Mouse (Mus musculus) lung, embryonic 14.5 days (tissue): ENCODE results near the gene Gm2696. TPM values are rescaled to one million over a fixed set of nuclear protein-coding genes. Genes with fewer than 3 reads are reported as not detected.

Experiments
- ATAC-seq: fragments of 200-750 bp; cut with Nextera tagmentation; 2 replicates; pipeline ENCODE4 v1.8.0; 2017; ENCODE audit warnings: mild to moderate bottlenecking, moderate TSS enrichment, moderate library complexity; ENCODE audit not compliant: insufficient read depth
- DNase-seq: peaks from one replicate; pipeline ENCODE4 v3.0.0-alpha.2; 2015
- H3K27ac ChIP-seq: fragments of 300-500 bp; sonication (generic); 2 replicates; pipeline ENCODE4 v1.5.1; 2014; ENCODE audit warnings: low read depth, mild to moderate bottlenecking, moderate library complexity
- H3K27me3 ChIP-seq: fragments of 300-500 bp; sonication (generic); 2 replicates; pipeline ENCODE4 v1.6.1; 2014; ENCODE audit warnings: low read length, control low read depth; ENCODE audit not compliant: insufficient read depth
- H3K36me3 ChIP-seq: fragments of 300-500 bp; sonication (generic); 2 replicates; pipeline ENCODE4 v1.6.1; 2014; ENCODE audit warnings: control low read depth; ENCODE audit not compliant: insufficient read depth
- H3K4me1 ChIP-seq: fragments of 300-500 bp; sonication (generic); 2 replicates; pipeline ENCODE4 v1.6.1; 2014; ENCODE audit warnings: antibody characterized with exemption, control low read depth; ENCODE audit not compliant: insufficient read depth
- H3K4me2 ChIP-seq: fragments of 300-500 bp; sonication (generic); 2 replicates; pipeline ENCODE4 v1.6.1; 2014; ENCODE audit warnings: mild to moderate bottlenecking
- H3K4me3 ChIP-seq: fragments of 300-500 bp; sonication (generic); 2 replicates; pipeline ENCODE4 v1.5.1; 2014; ENCODE audit warnings: low read depth, low read length
- H3K9ac ChIP-seq: fragments of 300-500 bp; sonication (generic); 2 replicates; pipeline ENCODE4 v1.6.1; 2014
- H3K9me3 ChIP-seq: fragments of 300-500 bp; sonication (generic); 2 replicates; pipeline ENCODE4 v1.6.1; 2016; ENCODE audit warnings: low read depth, low read length, control low read depth
- CTCF ChIP-seq: IDR thresholded peaks from 2 replicates; pipeline ENCODE4 v1.5.1; 2016; ENCODE audit warnings: antibody characterized with exemption, low read depth
- WGBS: fragments of 180-500 bp; shearing (Covaris S2); extraction: QIAGEN DNeasy Blood & Tissue Kit; methylation state at CpG from one replicate; pipeline ENCODE4 v1.1.7; 2014; 5-methylcytosine and 5-hydroxymethylcytosine counted together
- polyA plus RNA-seq: library from polyadenylated mRNA; unstranded; fragments of >200 nt; fragmentation: Nextera tagmentation; extraction: Ambion mirVana; gene quantifications from 2 replicates; pipeline ENCODE4 v1.2.1, GENCODE M21; 2014

The Gm2696 gene
- polyA plus RNA-seq, 1 experiment from 2014 or later: not detected

- Histone ChIP-seq H3K9me3 (no peaks in the 10 kb centered on the region), H3K4me1 (no peaks in the 10 kb centered on the region), H3K4me3 (no peak overlapping the region), H3K36me3 (no peaks in the 10 kb centered on the region), H3K27me3 (no peaks in the 10 kb centered on the region), H3K27ac (no peak overlapping the region), H3K9ac (no peak overlapping the region), H3K4me2 (no peak overlapping the region)
- ATAC-seq (no peak), DNase-seq (peak; percentile 25)
- TF ChIP-seq CTCF: peak; percentile 46
- 59% methylated on average over 6 of the region's 6 CpGs for WGBS
These were observed 64.5 kb downstream of the Gm2696 start for GRCm38 (mm10) chr10:77878985-77879384.

GRCm38 (mm10) chr10:77880305-77880704 lies 65.8 kb downstream of the Gm2696 start:
- no peak for ATAC-seq
- H3K4me2 ChIP-seq: no peak overlapping the region
- no peak overlapping the region for H3K27ac ChIP-seq
- WGBS: 67% methylated on average over 3 of the region's 3 CpGs
- H3K4me1 ChIP-seq: no peaks in the 10 kb centered on the region
- H3K9ac ChIP-seq: no peak overlapping the region
- no peak overlapping the region for H3K4me3 ChIP-seq
- H3K27me3 ChIP-seq: no peaks in the 10 kb centered on the region
- no peaks in the 10 kb centered on the region for H3K9me3 ChIP-seq
- no peaks in the 10 kb centered on the region for H3K36me3 ChIP-seq
- no peak for DNase-seq
- no peak for TF ChIP-seq CTCF

- Histone ChIP-seq H3K9ac (no peak overlapping the region), H3K4me1 (no peaks in the 10 kb centered on the region), H3K9me3 (no peaks in the 10 kb centered on the region), H3K36me3 (no peaks in the 10 kb centered on the region), H3K27ac (no peak overlapping the region), H3K4me2 (no peak overlapping the region), H3K27me3 (no peaks in the 10 kb centered on the region), H3K4me3 (no peak overlapping the region)
- ATAC-seq (no peak), DNase-seq (no peak)
- TF ChIP-seq CTCF: peak; percentile 37; the same call in 1 of the 2 replicates
- 78% methylated on average over 5 of the region's 5 CpGs for WGBS
These were observed 68.1 kb downstream of the Gm2696 start for GRCm38 (mm10) chr10:77882553-77882952.

Other genes starting within 250 kb of the Gm2696 start
- gene Pttg1ip, start 233.0 kb upstream of the Gm2696 start, polyA plus RNA-seq: 109 and 112 TPM in 2 replicates
- 329 and 337 TPM in 2 replicates for gene Sumo3, start 208.6 kb upstream of the Gm2696 start, polyA plus RNA-seq
- 3.0 and 3.5 TPM in 2 replicates for gene Gm49325, start 208.5 kb upstream of the Gm2696 start, polyA plus RNA-seq
- gene Ube2g2, start 192.4 kb upstream of the Gm2696 start, polyA plus RNA-seq: 47.9 and 50.9 TPM in 2 replicates
- gene Tspear, start 128.1 kb upstream of the Gm2696 start, polyA plus RNA-seq: 0.11 and 0.22 TPM in 2 replicates
- gene Gm19402, start 123.9 kb upstream of the Gm2696 start, polyA plus RNA-seq: not detected in 2 replicates
- not detected in 2 replicates for gene Gm9508, start 117.4 kb upstream of the Gm2696 start, polyA plus RNA-seq
- gene Gm10272, start 108.1 kb upstream of the Gm2696 start, polyA plus RNA-seq: not detected in 2 replicates
- not detected in 2 replicates for gene Gm10024, start 103.2 kb upstream of the Gm2696 start, polyA plus RNA-seq
- not detected in 2 replicates for gene Gm10142, start 98.9 kb upstream of the Gm2696 start, polyA plus RNA-seq
- gene Krtap12-1, start 94.1 kb upstream of the Gm2696 start, polyA plus RNA-seq: not detected in 2 replicates
- not detected in 2 replicates for gene Gm10100, start 88.2 kb upstream of the Gm2696 start, polyA plus RNA-seq
- gene Gm18596, start 72.0 kb upstream of the Gm2696 start, polyA plus RNA-seq: not detected in 2 replicates
- gene Gm9736, start 63.3 kb upstream of the Gm2696 start, polyA plus RNA-seq: not detected in 2 replicates
- not detected in 2 replicates for gene Gm3233, start 55.0 kb upstream of the Gm2696 start, polyA plus RNA-seq
- not detected in 2 replicates for gene Gm3238, start 43.4 kb upstream of the Gm2696 start, polyA plus RNA-seq
- gene Gm7138, start 37.7 kb upstream of the Gm2696 start, polyA plus RNA-seq: not detected in 2 replicates
- not detected in 2 replicates for gene Gm3250, start 32.1 kb upstream of the Gm2696 start, polyA plus RNA-seq
- gene Gm7137, start 26.5 kb upstream of the Gm2696 start, polyA plus RNA-seq: not detected in 2 replicates
- not detected in 2 replicates for gene Gm9639, start 19.6 kb upstream of the Gm2696 start, polyA plus RNA-seq
- not detected in 2 replicates for gene Gm19668, start 15.5 kb upstream of the Gm2696 start, polyA plus RNA-seq
- not detected in 2 replicates for gene Gm9507, start 2.8 kb upstream of the Gm2696 start, polyA plus RNA-seq
- not detected in 2 replicates for gene Krtap10-4, start 12.4 kb downstream of the Gm2696 start, polyA plus RNA-seq
- gene Krtap10-10, start 21.3 kb downstream of the Gm2696 start, polyA plus RNA-seq: not detected in 2 replicates
- not detected in 2 replicates for gene Gm36176, start 32.1 kb downstream of the Gm2696 start, polyA plus RNA-seq
- gene Gm10318, start 38.2 kb downstream of the Gm2696 start, polyA plus RNA-seq: not detected in 2 replicates
- not detected in 2 replicates for gene Gm3285, start 47.3 kb downstream of the Gm2696 start, polyA plus RNA-seq
- 3.4 and 4.2 TPM in 2 replicates for gene Lrrc3, start 87.9 kb downstream of the Gm2696 start, polyA plus RNA-seq
- gene Trpm2, start 155.9 kb downstream of the Gm2696 start, polyA plus RNA-seq: 0.09 and 0.63 TPM in 2 replicates
- gene 1810043G02Rik, start 163.8 kb downstream of the Gm2696 start, polyA plus RNA-seq: 24.6 and 28.1 TPM in 2 replicates
- gene Pfkl, start 195.4 kb downstream of the Gm2696 start, polyA plus RNA-seq: 141 and 160 TPM in 2 replicates
- 1.4 TPM in 2 replicates for gene Dnmt3l, start 227.3 kb downstream of the Gm2696 start, polyA plus RNA-seq
- 0.95 and 1.5 TPM in 2 replicates for gene Aire, start 228.9 kb downstream of the Gm2696 start, polyA plus RNA-seq